Mouse (Mus musculus): Measurements from ENCODE around the gene Aes. TPM values are rescaled to one million over a fixed set of nuclear protein-coding genes. Genes with fewer than 3 reads are reported as not detected.

Aes gene
- polyA plus RNA-seq, 1 experiment = 152 TPM

DNA sequence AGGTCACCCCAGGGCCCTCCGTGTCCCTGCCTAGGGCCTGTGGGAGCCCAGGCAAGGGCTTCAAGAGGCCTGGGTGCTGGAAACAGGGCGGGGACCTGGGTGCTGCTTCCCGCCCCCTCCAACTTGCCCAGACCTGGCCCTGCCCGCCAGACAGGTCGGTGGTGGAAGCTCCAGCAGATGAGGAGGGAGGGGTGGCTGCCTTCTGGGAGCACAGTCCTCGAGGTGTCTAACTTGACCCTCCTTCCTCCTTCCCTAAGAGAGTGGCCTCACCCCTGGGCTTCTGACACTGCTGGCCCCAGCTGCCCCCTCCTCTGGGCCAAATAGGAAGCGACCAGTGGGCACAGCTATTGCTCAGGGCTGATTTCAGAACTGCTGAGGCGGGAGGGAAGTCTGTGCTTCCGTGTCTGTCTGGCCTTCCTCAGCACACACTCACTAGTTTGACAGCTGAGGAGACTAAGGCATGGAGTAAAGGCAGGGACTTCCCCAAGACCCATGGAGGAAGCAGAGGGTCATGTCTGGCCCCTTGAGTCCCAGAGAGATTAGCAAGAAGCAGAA lies 35.2 kb upstream of the Aes start, which contains the start of gene Gna15:
Gene Gna15 (minus strand): TSS at position 175 of the 555 bp plus-strand sequence.
- H3K4me1 ChIP-seq (ENCODE audit: control insufficient read depth) = peaks cover 47% of the 10 kb centered on the region

DNA sequence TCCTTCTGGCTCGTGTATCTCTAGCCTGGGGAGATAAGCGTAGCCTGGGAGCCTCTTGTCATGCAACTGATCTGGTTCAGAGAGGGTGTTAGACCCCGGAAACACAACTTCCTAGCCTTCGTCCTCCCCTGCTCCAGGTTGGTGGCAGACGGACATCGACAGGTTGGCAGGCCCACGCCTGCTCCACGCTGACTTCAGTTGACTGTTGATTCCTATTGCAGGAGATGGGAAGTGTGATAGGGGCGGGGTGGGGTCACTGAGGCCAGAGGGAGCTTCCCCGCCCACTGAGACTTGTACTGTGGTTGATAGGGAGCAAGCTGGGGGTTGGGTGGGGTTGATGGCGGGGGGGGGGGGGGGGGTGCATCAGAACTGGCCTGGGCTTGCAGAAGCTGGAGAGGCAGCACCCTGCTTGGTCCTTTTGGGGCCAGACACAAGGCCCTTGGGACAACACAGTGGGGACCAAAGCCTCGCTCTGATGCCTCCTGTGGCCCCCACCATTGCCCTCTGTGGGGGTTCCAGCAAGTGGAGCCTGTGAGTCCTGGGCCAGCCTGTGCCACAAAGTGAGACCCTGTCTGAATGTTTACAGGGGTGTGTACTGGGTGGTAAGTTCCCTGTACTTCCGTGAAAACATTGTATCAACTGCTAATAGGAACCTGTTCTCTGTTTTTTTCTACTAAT lies 34.1 kb upstream of the Aes start:
- H3K4me1 ChIP-seq (ENCODE audit: control insufficient read depth) = peaks cover 37% of the 10 kb centered on the region
- no peaks in the 10 kb centered on the region; the same call in 1 of the 2 replicates for H3K27me3 ChIP-seq (ENCODE audit: control insufficient read depth)
- peak; percentile 43; the same call in 1 of the 2 replicates for TF ChIP-seq GATA1 (IDR thresholded peaks at IDR 0.05; ENCODE audit: low read length)
- no peak for TF ChIP-seq TAL1 (IDR thresholded peaks at IDR 0.05; ENCODE audit: low read length)
- H3K4me3 ChIP-seq (replicated peaks) = peak overlapping the region; percentile 40
- peaks cover 15% of the 10 kb centered on the region for H3K36me3 ChIP-seq (ENCODE audit: control insufficient read depth)
- H3K9me3 ChIP-seq (ENCODE audit: control insufficient read depth, low read length) = no peaks in the 10 kb centered on the region

More for the DNA sequence above, 35.2 kb upstream of the Aes start, which contains the start of gene Gna15:
- no peaks in the 10 kb centered on the region; the same call in 1 of the 2 replicates for H3K27me3 ChIP-seq (ENCODE audit: control insufficient read depth)
- no peaks in the 10 kb centered on the region for H3K9me3 ChIP-seq (ENCODE audit: control insufficient read depth, low read length)
- TF ChIP-seq GATA1 (IDR thresholded peaks at IDR 0.05; ENCODE audit: low read length) = no peak
- TF ChIP-seq TAL1 (IDR thresholded peaks at IDR 0.05; ENCODE audit: low read length) = no peak
- H3K36me3 ChIP-seq (ENCODE audit: control insufficient read depth) = peaks cover 5% of the 10 kb centered on the region
- H3K4me3 ChIP-seq (replicated peaks) = peak within 1 kb of the TSS; percentile 47

DNA sequence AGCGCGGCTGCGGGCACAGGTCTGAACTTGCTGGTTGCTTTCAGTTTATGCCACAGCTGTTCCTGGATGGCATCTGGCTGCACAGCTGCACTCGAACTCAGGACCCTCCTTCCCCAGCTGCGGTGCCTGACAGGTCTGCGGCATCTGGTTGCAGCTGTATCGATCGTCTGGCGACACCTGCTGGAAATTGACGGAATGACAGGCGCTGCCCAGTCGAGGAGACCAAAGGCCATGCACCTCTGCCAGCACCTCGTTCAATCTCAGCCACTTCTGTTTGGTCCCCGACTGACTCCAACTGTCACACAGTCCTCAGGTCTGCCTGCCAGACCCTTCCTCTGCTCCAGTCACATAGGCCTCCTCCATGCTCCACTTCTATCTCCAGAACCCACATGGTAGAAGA lies 32.5 kb upstream of the Aes start:
- Histone ChIP-seq H3K9me3 (ENCODE audit: control insufficient read depth, low read length) (no peaks in the 10 kb centered on the region), H3K4me1 (ENCODE audit: control insufficient read depth) (peaks cover 36% of the 10 kb centered on the region), H3K36me3 (ENCODE audit: control insufficient read depth) (peaks cover 32% of the 10 kb centered on the region), H3K27me3 (ENCODE audit: control insufficient read depth) (no peaks in the 10 kb centered on the region; the same call in 1 of the 2 replicates), H3K4me3 (replicated peaks) (no peak overlapping the region)
- TF ChIP-seq GATA1 (IDR thresholded peaks at IDR 0.05; ENCODE audit: low read length) (no peak), TAL1 (IDR thresholded peaks at IDR 0.05; ENCODE audit: low read length) (no peak)

GRCm38 (mm10) chr10:81534826-81535225 lies 24.5 kb upstream of the Aes start:
- Histone ChIP-seq H3K36me3 (ENCODE audit: control insufficient read depth) (peaks cover 91% of the 10 kb centered on the region), H3K9me3 (ENCODE audit: control insufficient read depth, low read length) (no peaks in the 10 kb centered on the region), H3K4me1 (ENCODE audit: control insufficient read depth) (peaks cover 24% of the 10 kb centered on the region), H3K27me3 (ENCODE audit: control insufficient read depth) (no peaks in the 10 kb centered on the region), H3K4me3 (replicated peaks) (no peak overlapping the region)
- TF ChIP-seq GATA1 (IDR thresholded peaks at IDR 0.05; ENCODE audit: low read length) (no peak), TAL1 (IDR thresholded peaks at IDR 0.05; ENCODE audit: low read length) (no peak)

DNA sequence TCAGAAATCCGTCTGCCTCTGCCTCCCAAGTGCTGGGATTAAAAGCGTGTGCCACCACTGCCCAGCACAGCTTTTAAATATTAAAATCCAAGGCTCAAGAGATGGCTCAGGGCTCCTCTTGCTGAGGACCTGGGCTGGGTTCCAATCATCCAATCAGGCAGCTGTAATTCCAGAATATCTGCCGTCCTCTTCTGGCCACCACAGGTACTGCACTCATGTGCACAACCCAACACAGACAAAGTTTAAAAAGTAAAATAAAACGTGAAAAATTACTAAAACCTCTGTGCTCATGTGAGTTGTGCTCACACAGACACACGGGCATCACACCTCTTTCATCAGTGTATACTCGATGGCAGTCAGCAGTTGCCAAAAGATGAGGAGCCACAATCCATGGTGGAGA lies 22.6 kb upstream of the Aes start:
- Histone ChIP-seq H3K27me3 (ENCODE audit: control insufficient read depth) (no peaks in the 10 kb centered on the region), H3K4me3 (replicated peaks) (no peak overlapping the region), H3K36me3 (ENCODE audit: control insufficient read depth) (peaks cover 88% of the 10 kb centered on the region), H3K9me3 (ENCODE audit: control insufficient read depth, low read length) (no peaks in the 10 kb centered on the region), H3K4me1 (ENCODE audit: control insufficient read depth) (peaks cover 37% of the 10 kb centered on the region)
- TF ChIP-seq GATA1 (IDR thresholded peaks at IDR 0.05; ENCODE audit: low read length) = no peak
- no peak for TF ChIP-seq TAL1 (IDR thresholded peaks at IDR 0.05; ENCODE audit: low read length)

- no peaks in the 10 kb centered on the region for H3K9me3 ChIP-seq (ENCODE audit: control insufficient read depth, low read length)
- H3K4me1 ChIP-seq (ENCODE audit: control insufficient read depth) = peaks cover 44% of the 10 kb centered on the region
- no peaks in the 10 kb centered on the region for H3K27me3 ChIP-seq (ENCODE audit: control insufficient read depth)
- H3K36me3 ChIP-seq (ENCODE audit: control insufficient read depth) = peaks cover 88% of the 10 kb centered on the region
- TF ChIP-seq TAL1 (IDR thresholded peaks at IDR 0.05; ENCODE audit: low read length) (no peak), GATA1 (IDR thresholded peaks at IDR 0.05; ENCODE audit: low read length) (no peak)
- no peak overlapping the region for H3K4me3 ChIP-seq (replicated peaks)
Measured at GRCm38 (mm10) chr10:81537429-81537828, 21.9 kb upstream of the Aes start.

GRCm38 (mm10) chr10:81538321-81539048 lies 20.8 kb upstream of the Aes start:
- peaks cover 55% of the 10 kb centered on the region for H3K4me1 ChIP-seq (ENCODE audit: control insufficient read depth)
- no peaks in the 10 kb centered on the region for H3K9me3 ChIP-seq (ENCODE audit: control insufficient read depth, low read length)
- no peak for TF ChIP-seq TAL1 (IDR thresholded peaks at IDR 0.05; ENCODE audit: low read length)
- no peak for TF ChIP-seq GATA1 (IDR thresholded peaks at IDR 0.05; ENCODE audit: low read length)
- H3K4me3 ChIP-seq (replicated peaks) = no peak overlapping the region
- no peaks in the 10 kb centered on the region for H3K27me3 ChIP-seq (ENCODE audit: control insufficient read depth)
- H3K36me3 ChIP-seq (ENCODE audit: control insufficient read depth) = peaks cover 88% of the 10 kb centered on the region

DNA sequence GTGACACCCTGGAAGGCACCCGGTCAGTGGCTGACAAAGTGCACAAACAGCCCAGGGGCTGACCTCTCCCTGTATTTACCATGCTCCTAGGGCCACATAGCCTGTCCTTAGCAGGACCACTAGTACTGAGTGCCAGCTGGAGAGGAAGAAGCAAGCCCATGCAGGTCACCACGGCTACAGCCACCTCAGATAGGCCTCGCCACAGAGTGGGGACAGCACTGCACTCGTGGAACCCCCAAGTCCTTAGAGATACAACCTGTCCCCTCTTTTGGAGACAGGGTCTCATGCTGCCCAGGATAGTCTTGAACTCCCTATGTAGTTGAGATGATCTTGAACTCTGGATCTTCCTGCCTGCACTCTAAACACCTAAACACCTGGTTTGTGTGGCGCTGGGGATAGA lies 17.9 kb upstream of the Aes start:
- Histone ChIP-seq H3K4me3 (replicated peaks) (no peak overlapping the region), H3K27me3 (ENCODE audit: control insufficient read depth) (no peaks in the 10 kb centered on the region), H3K9me3 (ENCODE audit: control insufficient read depth, low read length) (no peaks in the 10 kb centered on the region), H3K36me3 (ENCODE audit: control insufficient read depth) (peaks cover 60% of the 10 kb centered on the region), H3K4me1 (ENCODE audit: control insufficient read depth) (peaks cover 66% of the 10 kb centered on the region)
- TF ChIP-seq GATA1 (IDR thresholded peaks at IDR 0.05; ENCODE audit: low read length) (no peak), TAL1 (IDR thresholded peaks at IDR 0.05; ENCODE audit: low read length) (no peak)

DNA sequence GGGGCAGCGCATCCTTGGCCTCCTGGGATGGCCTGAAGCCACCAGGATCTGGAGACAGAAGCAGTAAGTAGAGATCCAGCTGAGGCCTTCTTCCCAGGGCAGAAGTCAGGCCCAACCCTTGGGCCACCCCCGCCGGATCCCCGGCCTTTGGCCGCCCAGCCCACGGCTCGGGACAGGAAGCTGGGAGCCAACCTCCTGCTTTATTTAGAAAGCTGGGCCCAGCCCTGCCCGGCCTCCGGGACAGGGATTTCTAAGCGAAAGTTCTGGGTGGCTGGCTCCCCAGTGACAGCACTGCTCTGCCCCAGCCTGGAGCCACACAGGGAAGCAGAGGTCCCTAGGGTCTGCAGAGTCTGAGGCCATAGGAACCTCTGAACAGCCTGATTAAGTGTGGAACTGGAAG lies 17.5 kb upstream of the Aes start:
- no peaks in the 10 kb centered on the region for H3K27me3 ChIP-seq (ENCODE audit: control insufficient read depth)
- no peak overlapping the region for H3K4me3 ChIP-seq (replicated peaks)
- TF ChIP-seq TAL1 (IDR thresholded peaks at IDR 0.05; ENCODE audit: low read length) = no peak
- TF ChIP-seq GATA1 (IDR thresholded peaks at IDR 0.05; ENCODE audit: low read length) = no peak
- peaks cover 71% of the 10 kb centered on the region for H3K4me1 ChIP-seq (ENCODE audit: control insufficient read depth)
- H3K36me3 ChIP-seq (ENCODE audit: control insufficient read depth) = peaks cover 60% of the 10 kb centered on the region
- H3K9me3 ChIP-seq (ENCODE audit: control insufficient read depth, low read length) = no peaks in the 10 kb centered on the region
